Mouse (Mus musculus): ENCODE results near the gene Leng1.
"Not testable (repeated sequence)": the region's sequence is repeated elsewhere in the genome, so short reads cannot be mapped to it uniquely, and the experiment has no call there.

The Leng1 gene

DNA sequence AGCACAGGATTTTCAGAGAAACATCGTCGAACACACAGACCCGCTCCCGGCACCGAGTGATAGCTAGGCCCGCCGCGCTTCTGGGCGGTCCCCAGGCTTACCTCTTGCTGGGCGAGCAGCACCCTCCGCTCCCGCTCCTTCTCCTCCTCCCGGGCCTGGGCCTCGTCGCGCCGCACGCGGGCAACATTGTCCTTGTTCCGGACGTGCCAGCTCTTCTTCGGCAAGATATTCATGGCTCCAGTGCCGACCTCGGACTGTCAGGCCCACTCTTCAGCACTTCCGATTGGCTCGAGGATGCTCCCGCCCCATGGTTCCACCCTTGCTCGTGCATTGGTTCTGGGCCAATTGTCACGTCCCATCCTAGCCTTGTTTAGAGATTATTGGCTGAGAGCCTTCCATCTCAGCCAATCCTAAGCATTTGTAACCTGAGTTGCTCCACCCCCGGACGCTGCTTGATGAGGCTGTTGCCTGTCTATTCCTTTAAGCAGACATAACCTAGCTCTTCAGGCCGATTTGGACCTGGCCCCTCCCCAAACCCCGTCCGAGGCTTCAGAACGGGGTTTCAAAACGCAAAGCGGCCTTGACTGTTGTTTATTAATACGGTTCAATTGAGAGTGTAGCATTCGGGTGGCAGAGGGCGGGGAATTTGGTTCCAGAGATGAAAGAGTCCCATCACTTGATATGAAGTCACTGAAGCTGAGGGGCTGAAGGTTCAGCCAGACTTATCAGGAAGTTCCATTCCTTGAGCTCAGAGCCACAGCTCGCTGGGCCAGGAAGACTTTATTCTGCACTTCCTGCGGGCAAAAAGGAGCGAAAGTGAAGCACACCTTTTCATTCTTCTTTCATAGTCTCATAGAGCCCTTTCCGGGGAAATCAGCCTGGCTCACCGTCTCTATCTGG, at the start of gene Leng1:
Gene Leng1, minus strand, starts transcription at position 626 of the 900 bp plus-strand sequence.
- peak; percentile 96 to 98 for DNase-seq (ENCODE audit: low spot score in 2 of 2)

DNA sequence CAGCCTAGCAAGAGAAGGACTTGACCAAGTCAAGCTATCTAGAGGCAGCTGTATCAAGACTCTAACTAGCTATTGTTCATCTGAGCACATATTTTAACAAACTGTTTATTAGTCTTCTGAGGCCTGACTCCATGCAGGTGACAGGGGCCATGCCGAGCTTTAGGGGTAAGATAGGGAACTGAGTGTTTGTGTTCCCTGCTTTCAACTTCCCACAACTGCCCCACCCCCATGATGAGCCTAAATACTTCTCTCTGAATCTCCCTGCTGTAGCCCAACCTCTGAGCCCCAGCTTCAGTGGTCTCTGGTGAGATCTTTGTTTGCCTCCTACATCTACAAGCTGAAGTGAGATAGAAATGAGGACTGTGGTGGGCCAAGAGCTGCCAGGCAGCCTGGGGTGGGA, 49.6 kb upstream of the Leng1 start:
- no peak for DNase-seq (ENCODE audit: low spot score in 2 of 2)

DNA sequence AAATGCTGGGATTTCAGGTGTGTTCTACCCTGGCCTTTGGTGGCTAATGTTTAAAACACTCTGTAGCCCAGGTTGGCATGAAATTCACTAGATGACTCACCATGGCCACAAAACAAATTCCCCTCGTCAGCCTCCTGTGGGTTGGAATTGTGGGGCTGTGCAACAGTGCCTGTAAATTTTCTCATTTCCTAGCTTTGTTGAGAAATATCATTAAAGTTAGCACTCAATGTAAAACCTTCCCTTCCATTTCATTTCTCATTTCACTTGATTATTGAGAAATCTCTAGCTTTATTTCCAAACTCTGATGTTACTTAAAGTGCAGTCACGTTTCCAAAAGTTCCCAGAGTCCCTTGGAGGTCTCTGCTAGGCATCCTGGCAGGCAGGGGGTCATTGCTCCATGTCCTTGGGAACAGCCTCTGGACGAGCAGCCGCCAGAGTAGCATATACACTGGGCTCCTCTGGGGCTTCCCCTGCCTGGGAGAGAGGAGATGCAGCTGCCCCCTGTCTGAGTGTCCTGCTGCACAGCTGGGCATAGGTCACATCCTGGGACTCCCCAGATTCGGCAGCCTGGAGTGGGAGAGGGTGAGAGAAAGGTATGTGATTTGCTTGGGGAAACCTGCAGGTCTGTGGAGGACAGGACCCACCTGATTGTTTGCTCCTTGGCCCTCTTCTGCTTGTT, 46.8 kb upstream of the Leng1 start:
- DNase-seq (ENCODE audit: low spot score in 2 of 2): no peak

DNA sequence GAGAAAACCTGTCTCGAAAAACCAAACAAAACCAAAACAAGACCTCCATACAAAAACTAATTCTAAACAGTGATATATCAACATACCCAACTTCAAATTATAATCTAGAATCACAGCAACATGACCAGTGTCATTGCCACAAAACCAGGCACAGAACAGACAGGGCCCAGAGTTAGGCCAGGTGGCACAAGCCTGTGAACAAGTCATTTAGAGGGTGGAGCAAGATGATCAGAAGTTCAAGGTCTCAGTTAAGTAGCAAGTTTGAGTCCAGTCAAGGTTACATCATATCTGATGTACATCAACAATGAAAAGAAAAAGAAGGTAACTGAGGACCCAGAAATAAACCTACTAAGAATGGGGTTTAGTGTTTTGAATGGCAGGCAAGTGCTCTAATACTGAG, 43.4 kb upstream of the Leng1 start:
- DNase-seq (ENCODE audit: low spot score in 2 of 2): no peak

DNA sequence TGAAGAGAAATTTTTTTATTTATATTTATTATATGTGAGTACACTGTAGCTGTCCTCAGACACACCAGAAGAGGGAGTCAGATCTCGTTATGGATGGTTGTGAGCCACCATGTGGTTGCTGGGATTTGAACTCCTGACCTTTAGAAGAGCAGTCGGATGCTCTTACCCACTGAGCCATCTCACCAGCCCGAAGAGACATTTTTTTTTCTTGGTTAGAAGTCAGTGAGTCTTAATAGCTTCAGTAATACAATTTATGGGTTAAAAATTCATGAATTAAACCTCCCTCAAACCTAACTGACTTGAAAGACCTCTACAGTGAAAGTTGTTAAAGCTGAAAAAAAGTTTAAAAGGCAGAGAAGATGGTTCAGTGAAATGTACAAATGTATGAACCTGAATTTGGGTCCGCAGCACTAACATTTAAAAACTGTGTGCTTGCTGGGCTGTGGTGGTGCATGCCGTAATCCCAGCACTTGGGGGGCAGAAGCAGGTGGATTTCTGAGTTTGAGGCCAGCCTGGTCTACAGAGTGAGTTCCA, 42.9 kb upstream of the Leng1 start:
- not testable (repeated sequence) for DNase-seq (ENCODE audit: low spot score in 2 of 2)

DNA sequence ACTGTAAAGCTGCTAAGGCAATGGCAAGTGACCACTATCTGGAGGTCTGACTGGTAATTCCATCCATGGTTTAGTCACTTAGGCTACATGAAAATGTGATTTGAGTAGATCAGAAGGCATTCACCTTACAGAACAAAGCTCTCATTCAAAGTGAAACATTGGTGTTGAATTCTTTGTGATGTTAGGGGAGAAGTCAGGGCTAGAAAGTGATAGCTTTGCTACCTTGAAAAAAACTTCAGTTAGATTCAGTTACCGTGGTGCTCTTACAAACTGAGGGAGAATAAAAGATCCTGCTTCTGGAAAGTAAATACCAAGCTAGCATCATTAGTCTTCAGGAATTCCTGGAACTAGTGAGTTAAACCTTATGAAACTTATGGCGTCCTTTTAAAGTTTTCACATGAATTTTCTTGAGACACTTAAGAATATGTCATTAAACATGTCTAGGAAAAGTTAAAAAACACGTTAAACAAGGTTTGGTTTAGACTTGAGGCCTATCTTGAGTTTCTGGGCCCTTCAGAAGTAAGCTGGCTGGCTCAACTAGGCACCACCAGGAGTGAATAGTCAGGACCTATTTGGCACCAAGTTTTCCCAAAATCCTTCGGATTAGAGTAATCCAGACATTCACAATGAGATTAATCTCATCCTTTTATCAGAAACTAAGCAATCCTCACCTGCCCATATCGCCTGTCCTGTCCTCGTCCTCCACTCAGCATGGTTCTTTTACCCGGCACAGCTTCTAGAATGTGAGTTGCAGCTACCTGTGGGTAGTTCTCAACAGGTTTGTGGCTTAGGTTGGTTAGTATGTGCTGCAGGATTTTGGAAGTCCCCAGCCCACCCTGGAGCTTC, 42.2 kb upstream of the Leng1 start:
- DNase-seq (ENCODE audit: low spot score in 2 of 2): no peak

DNA sequence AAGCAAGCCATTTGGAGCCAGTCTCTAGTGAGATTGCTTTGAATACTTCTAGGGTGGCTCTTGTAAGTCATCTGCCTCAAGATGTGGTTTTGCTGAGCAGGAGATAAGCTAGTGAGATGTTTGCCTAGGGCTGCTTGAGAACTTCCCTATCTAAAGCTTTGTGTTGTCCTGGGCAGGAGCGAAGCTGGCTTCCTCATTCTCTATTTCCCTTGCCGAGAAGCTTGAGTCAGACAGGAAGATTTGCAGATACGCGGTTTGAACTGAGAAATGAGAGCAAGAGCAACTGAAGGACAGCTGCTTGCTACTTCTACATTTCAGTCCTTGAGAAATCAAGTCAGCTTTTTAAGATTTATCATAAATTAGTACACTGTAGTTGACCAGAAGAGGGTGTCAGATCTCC, 41.4 kb upstream of the Leng1 start:
- DNase-seq (ENCODE audit: low spot score in 2 of 2): no peak

DNA sequence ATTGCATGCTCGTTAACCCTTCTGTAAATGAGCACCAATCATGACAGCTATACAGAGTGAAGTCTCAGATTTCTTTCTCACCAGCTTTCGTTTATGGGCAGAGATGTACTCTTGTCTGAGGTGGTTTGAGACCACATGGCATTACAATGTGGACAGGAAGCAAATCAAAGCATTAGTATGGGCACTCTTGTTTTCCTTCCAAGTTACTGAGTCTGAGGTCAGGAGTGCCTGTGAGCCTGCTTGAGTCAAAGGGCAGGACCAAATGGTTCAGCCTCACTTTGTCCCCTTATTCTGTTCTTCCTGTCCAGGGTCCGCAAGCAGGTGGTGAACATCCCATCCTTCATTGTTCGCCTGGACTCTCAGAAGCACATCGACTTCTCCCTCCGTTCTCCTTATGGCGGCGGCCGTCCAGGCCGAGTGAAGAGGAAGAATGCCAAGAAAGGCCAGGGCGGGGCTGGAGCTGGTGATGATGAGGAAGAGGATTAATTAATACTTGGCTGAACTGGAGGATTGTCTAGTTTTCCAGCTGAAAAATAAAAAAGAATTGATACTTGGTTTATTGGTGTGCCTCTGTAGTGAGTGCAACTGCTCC, 40.8 kb upstream of the Leng1 start:
- DNase-seq (ENCODE audit: low spot score in 2 of 2): no peak

DNA sequence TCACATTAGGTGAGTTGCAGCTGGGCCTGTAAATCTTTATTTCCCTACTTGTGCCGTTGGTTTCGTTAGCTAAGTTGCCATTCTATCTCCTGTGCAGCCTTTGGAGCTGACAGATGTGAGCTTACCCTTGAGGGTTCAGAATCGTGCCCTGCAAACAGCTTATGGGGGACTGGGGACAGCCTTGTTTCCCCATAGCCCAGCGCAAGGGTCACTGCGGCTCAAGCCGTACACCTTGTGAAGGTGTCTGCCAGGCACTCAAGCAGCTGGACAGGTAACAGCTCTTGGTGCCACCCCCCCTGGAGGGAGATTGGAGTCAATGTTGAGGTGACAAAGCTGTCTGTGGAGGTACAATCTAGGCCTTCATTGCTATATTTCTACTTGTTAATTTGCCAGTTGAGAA, 40.3 kb upstream of the Leng1 start:
- no peak for DNase-seq (ENCODE audit: low spot score in 2 of 2)

DNA sequence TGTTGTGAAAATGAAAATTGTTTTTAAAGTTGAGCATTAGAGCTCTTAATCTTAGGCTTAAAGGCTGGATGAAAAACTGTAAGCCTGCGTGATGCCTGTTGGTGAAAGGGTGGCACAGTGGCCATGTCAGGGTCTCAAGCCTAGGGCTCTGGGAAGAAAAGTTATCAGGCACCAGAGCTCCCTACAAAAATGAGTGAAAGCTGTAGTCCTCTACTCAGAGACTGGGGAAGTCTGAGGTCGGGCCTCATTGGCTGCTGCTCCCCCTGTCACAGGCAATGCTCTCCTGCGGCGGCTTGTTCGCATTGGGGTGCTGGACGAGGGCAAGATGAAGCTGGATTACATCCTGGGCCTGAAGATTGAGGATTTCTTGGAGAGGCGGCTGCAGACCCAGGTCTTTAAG, 39.8 kb upstream of the Leng1 start:
- not testable (repeated sequence) for DNase-seq (ENCODE audit: low spot score in 2 of 2)

DNA sequence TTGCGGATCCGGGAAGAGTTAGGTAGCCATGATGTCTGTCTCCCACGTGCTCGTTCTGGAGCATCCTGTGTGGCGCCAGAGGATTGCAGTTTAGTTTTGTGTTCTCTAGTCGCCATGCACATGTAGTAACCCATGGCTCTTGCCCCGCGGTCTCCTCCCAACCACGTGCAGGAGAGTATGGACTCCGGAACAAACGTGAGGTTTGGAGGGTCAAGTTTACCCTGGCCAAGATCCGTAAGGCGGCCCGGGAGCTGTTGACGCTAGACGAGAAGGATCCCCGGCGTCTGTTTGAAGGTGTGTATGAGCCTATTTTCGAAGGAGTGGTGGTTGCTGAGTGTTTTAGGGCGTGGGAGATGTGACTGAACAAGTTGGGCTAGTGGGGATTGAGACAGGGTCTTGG, 38.8 kb upstream of the Leng1 start:
- no peak for DNase-seq (ENCODE audit: low spot score in 2 of 2)

DNA sequence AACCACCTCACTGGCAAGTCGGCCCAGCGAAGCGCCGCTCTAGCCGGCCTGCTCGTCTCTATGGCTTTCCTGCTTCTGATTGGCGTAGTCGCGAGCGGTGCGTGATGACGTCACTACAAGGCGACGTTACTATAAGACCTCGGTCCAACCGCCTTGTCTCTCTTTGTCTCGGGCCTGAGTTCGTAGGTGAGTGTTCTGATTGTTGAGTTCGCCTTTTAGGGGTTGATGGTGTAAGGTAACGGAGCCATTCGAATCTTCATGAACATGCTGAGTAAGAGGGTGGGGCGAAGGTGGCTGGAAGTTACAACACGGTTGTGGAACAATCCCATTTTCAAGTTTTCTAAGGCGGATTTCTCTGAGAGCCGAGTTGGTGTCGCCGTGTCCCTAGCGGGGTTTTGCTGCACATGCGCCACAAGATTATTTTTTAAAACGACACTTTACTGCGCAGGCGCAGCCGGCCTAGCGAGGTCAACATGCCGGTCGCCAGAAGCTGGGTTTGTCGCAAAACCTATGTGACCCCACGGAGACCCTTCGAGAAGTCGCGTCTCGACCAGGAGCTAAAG, 38.3 kb upstream of the Leng1 start, which contains the start of gene Rps9:
Gene Rps9, plus strand, starts transcription at position 115 of the 563 bp plus-strand sequence.
- DNase-seq (ENCODE audit: low spot score in 2 of 2): peak; percentile 97 to 99

DNA sequence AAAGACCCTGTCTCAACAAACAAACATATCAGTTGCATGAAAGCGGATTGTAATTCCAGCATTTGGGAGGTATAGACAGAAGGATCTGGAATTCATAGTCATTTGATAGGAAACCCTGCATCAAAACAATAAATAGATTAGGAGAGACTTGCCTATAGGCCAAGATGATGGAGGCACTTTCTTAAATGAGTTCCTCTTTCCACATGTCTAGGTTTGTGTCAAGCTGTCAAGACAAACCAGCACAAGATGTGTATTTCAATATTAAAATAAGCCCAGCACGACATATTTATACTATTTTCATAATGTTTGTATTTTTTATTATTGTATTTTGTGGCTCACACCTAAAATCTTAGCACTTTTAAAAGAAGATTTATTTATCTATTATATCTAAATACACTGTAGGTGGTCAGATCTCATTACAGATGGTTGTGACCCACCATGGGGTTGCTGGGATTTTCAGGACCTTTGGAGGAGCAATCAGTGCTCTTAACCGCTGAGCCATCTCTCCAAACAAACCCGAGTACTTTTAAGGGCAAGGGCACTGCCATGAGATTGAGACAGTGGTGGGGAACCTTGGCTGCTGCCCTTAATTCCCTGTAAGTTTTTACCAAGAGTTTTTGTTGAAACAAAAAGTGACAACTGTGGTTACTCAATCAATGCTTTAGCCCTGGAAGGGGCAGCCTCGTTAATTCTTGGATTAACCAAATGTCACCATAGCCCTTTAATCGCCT, 37.7 kb upstream of the Leng1 start:
- DNase-seq (ENCODE audit: low spot score in 2 of 2): no peak

DNA sequence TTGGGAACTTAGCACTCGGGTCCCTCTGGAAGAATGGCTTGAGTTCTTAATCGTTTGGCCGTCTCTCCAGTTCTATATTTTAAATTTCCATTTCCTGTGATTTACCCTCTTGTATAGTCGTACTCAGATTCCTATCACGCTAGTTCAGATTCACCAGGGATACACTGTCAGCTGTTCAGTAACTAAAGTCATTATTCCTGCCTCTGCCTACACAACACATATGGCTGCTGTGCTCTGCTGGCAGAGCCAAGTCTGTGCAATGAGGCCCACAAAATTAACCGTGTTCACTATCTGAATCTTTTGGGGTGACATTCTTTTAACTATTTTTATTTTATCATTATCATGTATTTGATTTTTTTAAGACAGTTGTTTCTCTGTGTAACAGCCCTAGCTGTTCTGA, 32.8 kb upstream of the Leng1 start:
- DNase-seq (ENCODE audit: low spot score in 2 of 2): no peak

DNA sequence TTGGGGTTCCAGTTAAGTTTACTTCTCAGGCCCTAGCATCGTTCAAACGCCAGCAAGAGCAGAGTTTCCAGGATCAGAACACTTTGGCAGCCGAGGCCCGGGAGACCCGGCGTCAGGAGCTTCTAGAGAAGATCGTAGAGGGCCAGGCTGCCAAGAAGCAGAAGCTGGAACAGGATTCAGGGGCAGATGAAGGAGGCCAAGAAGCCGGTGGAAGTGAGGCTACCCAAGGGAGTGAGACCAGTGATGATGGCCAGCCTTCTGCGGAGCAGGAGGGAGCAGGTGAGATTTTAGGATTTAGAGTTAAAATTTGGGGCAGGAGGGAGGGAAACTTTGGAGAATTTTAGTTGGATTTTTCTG, 29.3 kb upstream of the Leng1 start:
- not testable (repeated sequence) for DNase-seq (ENCODE audit: low spot score in 2 of 2)

DNA sequence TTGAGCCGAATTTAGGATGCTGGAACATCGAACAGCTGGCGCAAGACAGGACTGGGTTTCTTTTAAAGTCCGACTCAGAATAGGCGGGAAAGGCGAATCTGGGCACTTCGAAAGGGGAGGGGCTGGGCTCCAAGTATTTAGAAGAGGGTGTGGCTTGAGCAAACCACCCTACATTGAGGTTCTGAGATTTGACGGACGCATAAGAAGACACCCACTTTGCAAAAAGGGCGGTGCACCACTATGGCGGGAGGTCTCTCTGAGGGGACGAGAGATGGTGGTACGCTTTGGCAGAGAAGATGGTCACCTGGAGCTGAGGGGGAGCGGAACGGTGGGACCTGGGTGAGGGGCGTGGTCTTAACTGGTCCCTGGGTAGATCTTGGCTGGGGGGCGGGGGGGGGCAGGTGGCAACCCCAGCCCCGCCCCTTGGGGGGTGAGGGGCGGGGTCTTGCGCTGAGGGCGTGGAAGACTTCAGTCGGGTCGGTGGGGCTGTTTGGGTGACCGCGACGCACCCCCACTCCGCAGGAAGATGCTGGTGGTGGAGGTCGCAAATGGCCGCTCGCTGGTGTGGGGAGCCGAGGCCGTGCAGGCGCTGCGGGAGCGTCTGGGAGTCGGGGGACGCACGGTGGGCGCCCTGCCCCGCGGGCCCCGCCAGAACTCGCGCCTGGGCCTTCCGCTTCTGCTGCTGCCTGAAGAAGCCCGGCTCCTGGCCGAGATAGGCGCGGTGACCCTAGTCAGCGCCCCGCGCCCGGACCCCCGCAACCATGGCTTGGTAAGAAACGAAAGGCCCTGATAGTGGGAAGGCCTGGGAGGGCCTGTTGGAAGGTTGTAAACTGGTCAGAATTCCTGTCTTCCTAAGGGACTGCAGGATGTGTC, 28.7 kb upstream of the Leng1 start:
- peak in 1 of 2 experiments; percentile 66 for DNase-seq (ENCODE audit: low spot score in 2 of 2)

DNA sequence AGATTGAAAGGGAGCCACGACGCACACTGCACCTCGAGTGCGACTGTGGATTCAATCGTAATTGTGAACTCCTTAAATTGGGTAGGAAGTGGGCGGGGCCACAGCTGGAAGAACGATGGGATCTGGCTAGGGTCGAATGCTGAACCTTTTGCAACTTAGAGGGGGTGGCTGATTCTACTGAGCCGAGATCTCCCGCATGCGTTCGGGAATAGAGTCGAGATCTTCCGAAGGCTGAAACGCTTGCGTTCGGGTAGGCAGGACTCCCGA, 28.1 kb upstream of the Leng1 start:
- DNase-seq (ENCODE audit: low spot score in 2 of 2): peak in 1 of 2 experiments; percentile 82

DNA sequence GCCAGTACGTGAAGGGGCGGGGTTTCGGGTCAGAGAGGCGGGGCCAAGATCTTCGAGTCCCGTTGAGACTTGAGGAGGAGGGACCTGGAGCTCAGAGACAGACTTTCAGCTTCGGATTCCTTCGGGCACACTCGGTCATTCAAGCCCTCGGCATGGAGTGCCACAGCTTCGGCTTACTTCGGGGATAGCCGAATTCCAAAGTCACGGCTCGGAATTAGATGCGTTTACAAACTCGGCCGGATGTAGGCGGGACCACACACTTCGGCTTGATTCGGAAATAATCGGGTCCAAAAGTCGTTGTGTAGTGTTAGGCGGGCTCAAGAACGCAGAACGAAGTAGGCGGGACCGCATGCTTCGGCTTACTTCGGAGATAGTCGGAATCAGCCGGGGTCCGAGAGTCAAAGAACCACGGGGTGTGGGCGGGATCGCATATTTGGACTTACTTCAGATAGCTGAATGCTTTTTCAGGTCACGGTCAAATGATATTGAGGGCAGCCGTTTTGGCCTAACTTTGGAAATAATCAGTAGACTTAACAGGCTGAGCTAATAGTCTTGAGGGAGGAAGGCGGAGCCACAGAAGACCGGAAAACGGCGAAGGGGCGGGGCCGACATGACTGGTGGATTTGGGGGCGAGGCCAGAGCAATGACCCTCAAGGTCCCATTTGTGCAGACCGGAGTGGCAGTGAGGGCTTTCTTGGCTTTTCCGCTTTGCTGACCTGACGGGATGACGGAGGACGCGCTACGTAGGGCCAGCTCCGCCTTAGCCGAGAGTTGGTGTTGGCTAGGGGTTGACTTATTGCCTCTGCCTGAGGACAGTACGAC, 27.6 kb upstream of the Leng1 start, which contains the start of gene Mboat7:
Gene Mboat7, minus strand, starts transcription at position 537 of the 822 bp plus-strand sequence.
- peak; percentile 94 to 99 for DNase-seq (ENCODE audit: low spot score in 2 of 2)

Data from frontal cortex, postnatal 36 days (tissue).